Mouse (Mus musculus) bone marrow macrophage, adult 2 months (primary cell): ENCODE data around the gene Cyb561.

Experiments used
- CTCF ChIP-seq: IDR thresholded peaks from 2 replicates; pipeline ENCODE4 v1.5.1; 2012; ENCODE audit warnings: low read depth, mild to moderate bottlenecking, low read length, moderate library complexity
- POLR2A ChIP-seq: IDR thresholded peaks from 2 replicates; pipeline ENCODE4 v1.6.1; 2012; ENCODE audit warnings: mild to moderate bottlenecking, low read depth, low read length, borderline replicate concordance

- TF ChIP-seq CTCF (no peak), POLR2A (no peak)
These were observed 67.6 kb downstream of the Cyb561 start for GRCm38 (mm10) chr11:105885558-105885957.
